Mouse (Mus musculus): Measurements from ENCODE around the gene Gm21119.
A peak's percentile ranks its signal among the peaks of the same experiment; 100 is the strongest.

Gm21119 gene

DNA sequence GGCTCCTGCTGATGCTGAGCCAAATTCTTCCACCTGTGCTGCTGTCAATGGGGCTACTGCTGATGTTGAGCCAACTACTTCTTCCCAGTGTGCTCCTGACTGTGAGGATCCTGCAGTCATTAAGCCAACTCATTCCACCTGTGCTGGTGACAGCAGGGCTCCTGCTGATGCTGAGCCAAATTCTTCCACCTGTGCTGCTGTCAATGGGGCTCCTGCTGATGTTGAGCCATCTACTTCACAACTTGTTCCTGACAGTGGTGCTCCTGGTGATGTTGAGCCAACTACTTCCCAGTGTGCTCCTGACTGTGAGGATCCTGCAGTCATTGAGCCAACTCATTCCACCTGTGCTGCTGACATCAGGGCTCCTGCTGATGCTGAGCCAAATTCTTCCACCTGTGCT is 63.7 kb downstream of the Gm21119 start:
- peak in 1 of 2 experiments; percentile 0 for DNase-seq

All from kidney, postnatal 36 days (tissue).